Mouse (Mus musculus): ENCODE results near the gene Gbp8.
"Not testable (repeated sequence)": the region's sequence is repeated elsewhere in the genome, so short reads cannot be mapped to it uniquely, and the experiment has no call there.

Gbp8 gene

GRCm38 (mm10) chr5:105060224-105060623 is 79.1 kb downstream of the Gbp8 start:
- DNase-seq (ENCODE audit: low read depth, low spot score): no peak

- DNase-seq (ENCODE audit: low read depth, low spot score): no peak
Observed at GRCm38 (mm10) chr5:105055279-105055678, 84.1 kb downstream of the Gbp8 start.

GRCm38 (mm10) chr5:105053471-105054169 is 85.7 kb downstream of the Gbp8 start:
- not testable (repeated sequence) for DNase-seq (ENCODE audit: low read depth, low spot score)

- DNase-seq (ENCODE audit: low read depth, low spot score): no peak
Observed at GRCm38 (mm10) chr5:105032362-105032761, 107.0 kb downstream of the Gbp8 start.

- DNase-seq (ENCODE audit: low read depth, low spot score): no peak
Observed at GRCm38 (mm10) chr5:105012551-105012950, 126.8 kb downstream of the Gbp8 start.

GRCm38 (mm10) chr5:105011570-105011969 is 127.8 kb downstream of the Gbp8 start:
- no peak for DNase-seq (ENCODE audit: low read depth, low spot score)

GRCm38 (mm10) chr5:105010376-105010775 is 129.0 kb downstream of the Gbp8 start:
- no peak for DNase-seq (ENCODE audit: low read depth, low spot score)

GRCm38 (mm10) chr5:104989411-104989810 is 149.9 kb downstream of the Gbp8 start:
- DNase-seq (ENCODE audit: low read depth, low spot score): no peak

GRCm38 (mm10) chr5:104988000-104988399 is 151.3 kb downstream of the Gbp8 start:
- DNase-seq (ENCODE audit: low read depth, low spot score): no peak

GRCm38 (mm10) chr5:104986706-104987105 is 152.6 kb downstream of the Gbp8 start:
- DNase-seq (ENCODE audit: low read depth, low spot score): peak; percentile 36

- DNase-seq (ENCODE audit: low read depth, low spot score): no peak
Observed at GRCm38 (mm10) chr5:104982535-104982934, 156.8 kb downstream of the Gbp8 start, which contains the start of gene Abcg3. Gene Abcg3, minus strand, starts transcription at chr5:104982718.

GRCm38 (mm10) chr5:104979040-104979513 is 160.3 kb downstream of the Gbp8 start:
- DNase-seq (ENCODE audit: low read depth, low spot score): no peak

Data from forelimb bud, embryonic 11.5 days (tissue).